Mouse (Mus musculus): Measurements from ENCODE around the gene Lrp10.

GRCm38 (mm10) chr14:54471467-54471866 lies 7.5 kb downstream of the Lrp10 start:
- TF ChIP-seq CTCF (IDR thresholded peaks at IDR 0.05; ENCODE audit: borderline replicate concordance, insufficient read depth, low read length) (no peak), POLR2A (IDR thresholded peaks at IDR 0.05; ENCODE audit: low read depth, low read length) (no peak)
